Mouse (Mus musculus): ENCODE results near the gene Rad54l2.

Rad54l2 gene

DNA sequence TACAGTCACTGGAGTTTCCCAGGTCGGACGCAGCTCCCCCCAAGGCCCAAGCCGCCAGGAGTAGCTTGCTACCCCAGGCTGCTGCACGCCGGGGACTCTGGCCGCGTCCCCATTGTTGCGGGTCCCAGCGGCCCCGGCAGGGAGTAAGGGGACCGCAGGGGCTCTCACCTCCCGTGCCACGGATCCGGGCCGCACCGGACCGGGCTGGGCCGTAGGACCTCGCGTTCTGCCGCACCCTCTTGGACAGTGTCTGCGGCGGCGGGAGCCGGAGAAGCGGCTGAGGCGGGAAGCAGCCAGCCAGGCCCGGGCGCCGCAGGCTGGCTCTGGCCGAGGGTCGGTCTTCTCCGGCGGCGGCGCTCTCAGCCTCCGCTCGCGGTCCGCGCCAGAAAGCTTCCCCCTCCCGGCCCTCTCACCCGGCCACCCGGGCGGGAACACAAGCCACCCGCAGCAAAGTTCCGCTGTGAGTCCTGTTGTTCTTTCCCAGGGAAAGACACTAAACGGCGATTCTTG lies at the start of gene Rad54l2:
TSS of gene Rad54l2 (minus strand) at position 383 of the 510 bp plus-strand sequence.
- DNase-seq: peak; percentile 92 to 94

DNA sequence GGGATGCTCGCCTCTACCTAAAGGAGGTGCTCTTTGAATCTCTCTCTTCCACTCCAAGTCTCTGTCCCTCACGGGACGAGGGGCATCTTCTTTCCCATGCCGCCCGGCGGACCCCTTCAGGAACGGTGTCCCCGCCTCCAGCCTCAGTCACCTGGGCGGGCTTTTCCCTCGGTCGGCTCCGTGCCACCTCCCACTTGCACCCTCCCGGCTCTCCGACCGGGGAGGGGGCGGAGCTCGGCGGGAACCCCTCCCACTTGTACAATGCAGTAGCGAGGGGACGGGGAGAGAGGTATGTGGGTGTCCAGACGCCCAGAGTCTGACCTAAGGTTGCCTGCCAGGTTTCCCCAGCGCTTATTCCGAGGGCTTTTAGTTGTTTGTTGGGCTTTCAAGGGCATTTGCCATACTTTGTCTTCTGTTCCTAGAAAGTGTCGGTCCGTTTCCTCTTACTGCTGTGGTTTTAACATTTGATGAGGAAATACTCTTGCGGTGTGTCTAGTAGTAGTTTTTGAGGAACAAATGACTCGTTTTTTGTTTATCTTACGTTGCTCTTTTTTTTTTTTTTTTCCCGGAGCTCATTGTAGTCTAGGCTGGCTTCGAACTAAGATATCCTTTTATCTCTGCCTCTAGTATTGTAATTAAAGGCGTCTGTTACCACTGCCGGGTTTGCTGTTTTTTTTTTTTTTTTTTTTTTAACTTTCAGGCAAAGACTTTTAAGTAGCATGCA lies 33.5 kb upstream of the Rad54l2 start:
- peak; percentile 88 to 91 for DNase-seq

DNA sequence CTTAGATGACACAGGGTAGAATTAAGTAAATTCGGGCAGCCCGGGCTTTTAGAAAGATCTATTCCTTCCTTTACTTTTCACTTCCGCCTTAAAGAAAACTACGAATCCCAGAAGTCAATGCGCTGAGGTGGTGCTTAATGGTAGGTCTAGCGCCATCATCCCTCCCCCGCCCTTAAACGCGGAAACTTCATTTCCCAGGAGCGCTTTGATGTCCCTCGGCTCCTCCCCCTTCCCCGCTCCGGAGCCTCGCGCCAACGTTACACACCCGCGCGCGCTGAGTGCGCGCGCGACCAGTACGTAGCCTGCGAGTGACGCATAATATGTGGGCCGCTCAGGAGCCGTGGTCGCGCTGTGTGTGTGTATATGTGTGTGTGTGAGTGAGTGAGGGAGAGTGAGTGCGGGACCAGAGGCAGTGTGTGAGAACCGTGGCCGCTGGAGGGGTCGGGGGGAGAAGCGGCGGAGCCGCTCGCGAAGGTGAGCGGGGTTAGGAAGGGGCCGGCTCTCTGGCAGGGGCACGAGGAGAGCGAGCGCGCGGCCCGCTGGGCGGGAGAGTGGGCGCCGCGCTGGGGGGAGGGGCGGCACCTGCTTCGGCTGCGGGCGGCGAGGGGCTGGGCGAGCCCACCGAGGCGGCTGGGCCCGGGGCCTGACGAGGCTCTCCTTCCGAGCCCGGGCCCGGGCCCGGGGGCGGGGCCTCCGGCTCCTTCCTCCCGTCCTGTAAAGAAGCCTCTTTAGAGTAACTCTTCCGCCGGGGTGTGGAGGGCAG lies 32.8 kb upstream of the Rad54l2 start, which contains the start of gene Dcaf1:
TSS of gene Dcaf1 (plus strand) at position 257 of the 763 bp plus-strand sequence.
- DNase-seq: peak; percentile 97 to 98

DNA sequence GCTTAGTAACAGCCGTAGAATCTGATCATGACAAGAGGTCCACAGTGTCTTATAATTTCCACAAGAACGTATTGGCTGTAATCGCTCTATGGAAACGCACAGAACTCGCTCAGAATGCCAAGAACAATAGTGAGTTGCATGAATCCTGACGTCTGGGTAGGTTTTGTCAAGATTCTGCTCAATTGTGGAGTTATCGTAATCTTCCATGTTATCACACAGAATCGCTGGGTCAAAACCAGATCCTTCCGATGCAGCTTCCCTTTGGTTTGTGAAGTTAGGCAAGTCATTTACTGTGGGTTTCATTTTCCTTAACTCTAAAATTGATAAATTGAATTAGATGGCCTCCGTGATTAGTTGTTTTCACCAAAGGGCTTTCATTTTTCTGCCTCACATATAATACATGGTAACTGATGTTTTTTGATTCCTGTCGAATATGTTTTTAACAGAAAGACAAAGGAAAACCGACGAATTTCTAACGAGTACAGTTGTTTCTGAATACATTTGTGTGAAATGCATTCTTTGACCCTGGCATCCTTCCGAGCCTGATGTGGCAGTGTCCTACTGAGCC lies 32.1 kb upstream of the Rad54l2 start:
- peak; percentile 2 to 26 for DNase-seq

DNA sequence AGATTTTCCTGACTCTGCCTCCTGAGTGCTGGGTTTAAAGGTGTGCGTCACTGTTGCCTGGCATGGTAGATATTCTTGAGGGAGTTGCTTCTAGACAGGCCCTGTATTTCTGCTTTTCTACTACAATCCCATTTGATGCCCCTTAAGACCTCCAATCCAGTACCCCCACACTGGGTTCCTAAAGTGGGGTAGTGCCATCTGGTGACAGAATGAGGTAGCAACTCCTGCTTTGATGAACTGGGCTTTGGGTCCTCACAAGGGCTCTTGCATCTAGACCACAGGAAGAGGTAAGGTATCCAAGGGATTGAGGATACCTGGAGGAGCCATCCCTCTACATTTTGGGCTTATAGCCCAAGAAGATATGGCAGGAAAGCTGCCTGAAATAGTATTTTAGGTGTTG lies 30.2 kb upstream of the Rad54l2 start:
- DNase-seq: peak; percentile 64 to 68

DNA sequence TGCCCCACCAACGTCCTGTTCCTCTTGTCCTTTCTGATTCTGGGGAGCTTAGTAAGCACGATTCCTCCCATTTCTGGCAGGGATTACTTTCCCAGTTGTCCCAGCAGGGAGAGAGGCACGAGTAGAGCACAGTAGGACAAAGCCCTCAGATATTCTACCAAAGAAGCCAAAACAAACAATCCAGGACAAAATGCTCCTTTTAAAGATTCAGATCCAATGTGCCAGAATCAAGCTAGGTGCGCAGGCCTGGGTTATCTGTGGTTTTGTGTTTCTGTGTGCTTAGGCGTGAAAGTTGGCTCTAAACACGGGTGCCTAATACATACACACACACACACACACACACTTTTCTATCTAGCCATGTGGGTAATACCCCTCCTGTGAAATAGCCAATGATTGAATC lies 29.2 kb upstream of the Rad54l2 start:
- DNase-seq: no peak

DNA sequence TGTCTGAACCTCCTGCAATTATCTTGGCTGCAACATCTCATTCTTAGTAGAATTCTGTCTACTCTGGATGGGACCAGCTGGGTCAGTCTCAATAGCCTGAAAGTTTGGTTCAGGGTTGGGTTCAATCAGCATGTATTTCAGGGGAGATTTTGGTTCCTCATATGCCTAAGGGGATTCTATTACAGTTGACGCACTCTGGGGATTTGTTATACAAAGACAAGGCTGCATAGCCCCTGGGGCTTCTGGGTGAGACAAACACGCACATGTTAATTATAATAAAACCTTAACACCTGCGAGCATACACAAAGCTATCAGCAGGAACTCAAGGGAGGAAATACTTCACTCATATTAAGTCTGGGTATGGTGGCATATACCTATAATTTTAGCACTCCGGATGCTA lies 17.5 kb upstream of the Rad54l2 start:
- DNase-seq: no peak

DNA sequence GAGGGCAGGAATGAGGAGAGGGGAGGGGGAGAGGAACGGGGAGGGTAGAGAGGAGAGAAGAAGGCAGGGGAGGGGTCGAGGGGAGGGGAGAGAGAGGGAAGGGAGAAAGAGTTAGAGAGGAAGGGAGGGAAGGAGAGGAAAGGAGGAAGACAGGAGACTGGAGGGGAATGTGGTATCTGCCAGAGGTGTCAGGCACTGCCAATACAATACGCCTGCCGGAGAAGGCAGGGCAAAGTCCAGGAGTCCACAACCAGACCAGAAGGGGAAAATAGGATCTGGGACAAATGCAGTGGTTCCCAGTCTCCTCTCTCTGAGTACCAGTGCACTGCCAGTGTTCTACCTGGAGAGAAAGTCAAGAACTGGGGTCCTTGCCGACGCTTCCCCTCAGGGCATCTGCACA lies 1.8 kb upstream of the Rad54l2 start:
- no peak for DNase-seq

DNA sequence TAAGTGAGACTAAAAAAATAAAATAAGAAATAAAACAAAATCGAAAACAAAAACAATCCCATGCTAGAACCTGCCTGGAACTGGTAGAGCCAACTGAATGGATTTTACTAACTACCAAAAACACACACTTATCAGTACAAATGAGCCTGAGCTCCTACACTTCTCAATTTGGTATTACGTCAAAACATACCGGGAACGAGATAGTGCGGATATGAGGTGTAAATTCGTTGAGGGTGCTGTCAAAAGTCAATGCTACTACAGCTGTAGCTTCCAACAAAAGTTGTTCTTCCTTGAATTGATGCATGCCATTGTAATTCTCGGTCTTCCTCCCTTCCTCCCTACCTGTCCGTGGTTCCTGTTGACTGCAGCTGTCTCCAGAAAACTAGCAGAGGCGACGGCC lies 369 bp upstream of the Rad54l2 start:
- DNase-seq: no peak

DNA sequence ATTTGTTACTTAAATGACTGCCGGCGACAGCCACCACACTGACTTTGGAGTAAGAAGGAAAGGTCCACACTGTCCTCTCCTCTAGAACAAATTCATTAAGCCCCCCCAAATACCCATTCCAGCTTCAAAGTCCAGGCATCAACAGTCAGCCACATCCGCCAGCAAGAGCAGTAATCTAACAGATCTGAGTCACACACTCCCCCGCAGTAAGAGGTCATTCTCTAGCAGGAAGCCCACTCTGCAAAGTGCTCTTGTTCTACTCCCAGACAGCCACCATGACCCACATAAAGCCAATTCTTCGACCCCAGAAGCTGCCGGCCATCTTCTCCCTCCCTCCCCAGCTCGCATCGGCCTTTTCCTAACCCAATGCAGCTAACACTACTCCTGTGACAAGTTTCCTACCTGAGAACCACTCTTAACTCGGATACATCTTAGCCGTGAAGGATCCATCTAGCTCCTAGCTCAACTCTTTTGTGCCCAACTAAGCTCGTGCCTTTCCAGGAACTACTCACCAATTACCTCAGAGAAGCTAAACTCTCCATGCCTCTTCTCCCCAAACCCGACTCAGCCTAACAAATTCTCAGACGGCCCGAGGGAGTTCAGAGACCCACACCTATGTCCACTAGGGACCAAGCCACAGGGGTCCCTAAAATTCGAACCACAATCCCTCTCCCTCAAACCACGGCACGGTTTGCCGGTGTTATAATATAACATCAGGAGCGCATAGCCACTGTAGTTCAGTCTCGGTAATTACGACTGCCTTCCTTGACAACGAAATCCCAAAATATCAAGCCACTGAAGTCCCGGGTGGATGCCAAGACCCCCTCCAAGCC lies 799 bp downstream of the Rad54l2 start:
- no peak for DNase-seq

DNA sequence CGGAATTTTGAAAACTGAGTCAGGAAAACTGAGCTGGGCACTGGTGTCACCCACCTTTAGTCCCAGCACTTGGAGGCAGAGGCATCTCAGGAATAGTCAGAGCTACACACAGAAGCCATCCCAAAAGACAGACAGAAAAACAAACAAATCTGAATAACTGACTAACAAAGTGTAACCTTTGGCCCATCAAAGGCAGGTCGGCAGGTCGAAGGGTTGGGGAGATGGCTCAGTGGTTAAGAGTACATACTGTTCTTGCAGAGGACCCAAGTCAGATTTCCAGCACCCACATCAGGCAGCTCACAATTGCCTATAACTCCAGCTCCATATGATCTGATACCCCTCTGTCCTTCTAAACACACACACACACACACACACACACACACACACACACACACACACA lies 3.8 kb downstream of the Rad54l2 start:
- no peak for DNase-seq

DNA sequence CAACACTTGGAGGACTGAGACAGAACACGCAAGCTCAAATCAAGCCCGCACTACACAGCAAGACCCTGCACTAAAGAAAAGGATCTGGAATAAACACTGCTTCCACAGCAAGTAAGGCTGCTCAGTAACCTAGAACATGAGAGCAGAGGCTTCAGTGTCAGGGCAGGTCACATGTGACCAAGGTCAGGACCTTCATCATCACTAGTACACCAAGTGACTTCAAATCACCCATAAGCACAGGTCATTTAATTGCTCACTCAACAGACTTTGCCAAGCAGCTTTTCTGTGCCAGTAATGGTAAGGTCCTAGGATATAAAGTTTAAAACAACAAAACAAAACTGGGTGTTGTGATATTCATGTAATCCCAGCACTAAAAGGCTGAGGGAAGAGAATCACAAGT lies 5.4 kb downstream of the Rad54l2 start:
- DNase-seq: no peak

DNA sequence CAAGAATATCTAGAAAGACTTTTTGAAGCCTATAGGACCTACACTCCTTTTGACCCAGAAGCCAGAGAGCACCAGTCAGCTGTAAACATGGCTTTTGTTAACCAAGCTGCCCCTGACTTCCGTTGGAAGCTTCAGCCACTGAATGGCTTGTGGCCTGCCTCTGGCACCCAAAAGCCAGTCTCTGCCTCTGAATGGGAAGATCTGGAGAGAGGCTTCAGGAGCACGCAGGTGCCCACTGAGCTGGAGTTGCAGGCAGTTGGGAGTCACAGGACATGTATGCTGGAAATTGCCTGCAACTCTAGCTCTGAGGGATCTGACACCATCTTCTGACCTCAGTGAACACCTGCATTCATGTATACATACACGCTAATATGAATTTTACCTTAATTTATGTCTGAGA lies 8.9 kb downstream of the Rad54l2 start:
- no peak for DNase-seq

DNA sequence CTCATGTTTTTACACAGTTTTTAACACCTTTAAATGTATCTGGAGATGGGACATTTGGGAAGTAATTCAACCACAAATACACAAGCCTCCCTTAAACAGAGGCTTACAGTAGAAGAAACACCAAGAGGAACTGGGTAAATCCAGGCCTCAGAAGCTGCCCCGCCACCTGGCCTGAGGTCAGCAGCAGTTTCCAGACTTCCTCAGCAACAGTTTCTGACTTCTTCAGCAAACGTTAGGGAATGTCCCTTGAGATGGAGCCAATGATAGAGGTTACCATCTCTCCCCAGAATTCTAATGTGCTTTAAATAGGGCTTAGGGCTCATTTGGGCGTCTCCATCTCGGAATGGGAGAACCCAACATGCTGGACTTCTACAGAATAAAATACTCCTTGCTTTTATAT lies 10.7 kb downstream of the Rad54l2 start:
- no peak for DNase-seq

DNA sequence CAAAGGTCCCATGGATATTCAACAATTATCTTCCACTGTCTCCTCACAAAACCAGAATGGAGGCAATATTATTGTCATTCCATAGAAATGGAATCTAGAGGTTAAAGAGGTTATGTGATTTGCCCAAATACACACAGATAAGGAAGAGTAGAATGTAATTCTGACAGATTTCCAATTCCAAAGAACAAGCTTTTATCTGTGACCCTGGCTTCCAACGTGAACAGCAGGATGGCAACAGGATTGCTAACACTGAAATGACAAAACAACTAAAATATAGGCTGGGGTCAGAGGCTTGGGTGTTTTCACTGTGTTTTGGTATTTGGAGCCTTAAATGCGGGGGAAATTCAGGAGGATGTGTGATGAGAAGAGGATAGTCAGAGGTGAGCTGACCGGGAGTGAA lies 11.6 kb downstream of the Rad54l2 start:
- DNase-seq: no peak

DNA sequence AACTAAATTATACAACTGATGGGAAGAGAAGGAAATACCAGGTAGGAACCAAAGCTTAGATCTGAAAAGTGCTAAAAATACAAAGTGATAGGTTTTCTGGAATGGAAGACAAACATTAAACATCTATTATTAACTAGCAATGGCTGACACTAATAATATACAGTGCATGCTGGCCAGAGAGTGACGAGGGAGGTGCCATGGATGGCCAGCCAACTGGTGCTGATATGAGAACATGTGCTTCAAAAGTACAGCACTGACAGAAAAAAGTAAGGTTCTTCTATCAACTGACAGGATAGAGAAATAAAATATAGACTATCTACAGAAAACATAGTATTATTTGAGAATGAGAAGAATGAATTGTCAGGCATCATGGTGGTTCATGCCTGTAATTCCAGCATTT lies 12.9 kb downstream of the Rad54l2 start:
- no peak for DNase-seq

DNA sequence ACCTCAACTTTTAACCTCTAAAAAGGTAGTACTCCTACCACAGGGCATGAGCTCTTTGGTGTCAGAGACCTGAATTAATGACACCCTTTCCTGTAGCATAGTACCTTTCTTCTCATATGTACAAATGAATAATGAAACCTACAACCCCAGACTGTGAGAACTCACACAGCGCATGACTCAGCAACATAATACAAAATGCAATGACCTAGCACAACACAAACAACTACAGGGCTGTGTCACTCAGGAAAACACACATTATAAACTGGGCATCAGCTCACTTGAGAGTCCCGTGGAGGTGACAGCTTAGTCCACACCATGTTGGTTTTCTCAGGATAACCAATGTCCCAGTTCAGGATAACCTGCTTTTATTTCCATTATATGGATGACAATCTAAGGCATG lies 17.2 kb downstream of the Rad54l2 start:
- DNase-seq: no peak

DNA sequence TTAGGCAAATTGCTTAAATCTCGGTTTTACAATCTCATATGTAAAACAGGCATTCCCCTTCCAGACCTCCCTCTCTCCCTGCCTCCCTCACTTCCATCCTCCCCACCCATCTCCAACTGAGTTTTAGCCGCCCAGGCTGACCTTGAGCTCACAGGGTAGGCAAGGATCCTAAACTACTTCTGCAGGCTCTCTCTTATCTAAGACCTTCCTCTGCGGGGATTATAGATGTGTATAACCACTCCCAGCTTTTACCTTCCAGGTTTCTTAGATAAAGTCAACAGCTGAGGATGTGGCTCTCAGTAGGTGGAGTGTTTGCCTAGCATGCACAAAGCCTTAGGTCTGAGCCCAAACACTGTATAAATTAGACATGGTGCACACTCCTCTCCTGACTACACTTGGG lies 18.8 kb downstream of the Rad54l2 start:
- DNase-seq: no peak

DNA sequence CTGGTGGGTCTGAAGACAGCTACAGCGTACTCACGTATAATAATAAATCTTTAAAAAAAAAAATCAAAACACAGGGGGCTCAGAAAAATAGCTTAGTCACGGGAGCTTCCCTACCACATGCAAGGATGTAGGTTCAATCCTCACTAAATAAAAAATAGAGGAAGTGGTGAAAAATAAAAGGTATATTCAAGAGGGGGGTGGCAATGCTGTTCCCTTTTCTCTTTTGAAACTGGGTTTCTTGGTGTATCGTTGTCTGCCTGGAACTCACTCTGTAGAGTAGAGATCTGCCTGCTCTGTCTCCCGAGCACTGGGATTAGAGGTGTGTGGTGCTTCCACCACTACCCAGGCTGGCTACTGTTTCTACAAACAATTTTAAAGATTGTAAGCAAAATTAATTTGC lies 19.2 kb downstream of the Rad54l2 start:
- no peak for DNase-seq

DNA sequence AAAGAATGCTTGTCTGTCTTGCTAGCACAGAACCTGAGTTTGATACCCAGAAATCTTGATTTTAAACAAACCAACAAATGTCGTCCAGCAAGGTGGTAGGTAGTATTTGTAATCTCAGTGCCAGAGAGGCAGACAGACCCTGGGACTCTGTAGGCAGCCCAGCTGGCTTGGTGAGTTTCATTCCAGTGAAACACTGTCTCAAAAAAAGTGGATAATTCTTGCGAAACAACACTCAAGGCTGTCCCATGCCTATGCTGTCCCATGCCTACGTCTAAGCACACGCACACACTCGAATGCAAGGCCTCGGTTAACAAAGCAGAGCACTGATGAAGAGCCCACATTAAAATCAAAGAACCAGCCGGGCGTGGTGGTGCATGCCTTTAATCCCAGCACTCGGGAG lies 32.6 kb downstream of the Rad54l2 start:
- no peak for DNase-seq

DNA sequence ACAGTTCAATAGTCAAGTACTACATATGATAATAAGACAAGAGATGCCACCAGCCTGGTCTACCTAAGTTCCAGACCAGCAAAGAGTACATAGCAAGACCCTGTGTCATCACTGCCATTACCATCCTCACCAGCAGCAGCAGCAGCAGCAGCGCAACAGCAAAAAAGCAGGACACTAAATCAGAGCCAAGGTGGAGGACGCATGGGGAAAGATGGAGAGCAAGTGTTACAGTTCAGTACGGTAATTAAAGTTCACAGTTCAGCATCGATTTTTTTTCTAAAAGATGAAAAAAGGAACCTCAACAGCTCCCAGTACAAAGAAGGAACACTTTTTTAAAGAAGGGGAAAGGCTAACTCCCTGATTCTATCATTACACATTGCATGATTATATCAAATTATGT lies 33.2 kb downstream of the Rad54l2 start:
- DNase-seq: no peak

DNA sequence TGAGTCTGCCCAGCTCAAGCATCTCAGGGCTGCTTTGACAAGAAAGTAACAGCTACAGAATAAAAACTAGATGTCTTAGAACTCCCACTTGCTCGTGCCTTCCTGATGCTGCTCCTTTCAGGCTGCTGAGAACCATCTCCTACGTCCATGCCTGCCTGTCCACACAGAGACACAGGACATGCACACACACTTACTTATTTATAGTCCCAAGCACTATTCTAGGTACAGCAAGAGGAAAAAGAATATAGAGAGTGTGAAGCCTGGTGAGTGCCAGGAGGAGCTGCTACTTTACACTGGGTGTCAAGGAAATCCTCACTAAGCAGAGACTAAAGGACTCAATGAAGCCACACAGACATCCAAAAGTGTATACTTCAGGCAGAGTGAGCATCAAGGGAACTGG lies 34.7 kb downstream of the Rad54l2 start:
- no peak for DNase-seq

DNA sequence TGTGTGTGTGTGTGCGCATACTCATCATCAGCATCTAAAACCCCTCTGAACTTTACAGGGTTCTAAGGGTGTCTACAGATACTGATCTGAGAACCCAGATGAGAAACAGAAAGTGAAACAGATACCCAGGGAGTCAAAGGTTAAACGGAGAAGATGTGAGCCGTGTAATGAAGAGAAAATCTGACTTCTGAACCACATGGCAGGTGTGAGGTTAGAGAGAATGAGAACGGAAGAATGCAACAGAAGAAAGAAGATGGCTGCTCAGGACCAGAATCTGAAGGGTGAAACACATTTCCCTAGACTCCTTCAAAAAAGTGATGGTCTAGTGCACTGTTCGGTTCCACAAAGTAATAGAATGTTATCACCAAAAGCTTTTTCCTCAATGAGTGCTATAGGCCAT lies 36.9 kb downstream of the Rad54l2 start:
- DNase-seq: no peak
